Mouse (Mus musculus) adrenal gland, adult (tissue): ENCODE measurements around the gene Trpm7.
"Not testable (repeated sequence)": the region's sequence is repeated elsewhere in the genome, so short reads cannot be mapped to it uniquely, and the experiment has no call there.

Experiments used
- DNase-seq, 2 experiments: peaks; one replicate each; pipeline ENCODE4 v3.0.0; 2022 to 2023; ENCODE audit warnings: low spot score in 1 of 2; ENCODE audit not compliant: inconsistent age in 2 of 2

Gene Trpm7

DNA sequence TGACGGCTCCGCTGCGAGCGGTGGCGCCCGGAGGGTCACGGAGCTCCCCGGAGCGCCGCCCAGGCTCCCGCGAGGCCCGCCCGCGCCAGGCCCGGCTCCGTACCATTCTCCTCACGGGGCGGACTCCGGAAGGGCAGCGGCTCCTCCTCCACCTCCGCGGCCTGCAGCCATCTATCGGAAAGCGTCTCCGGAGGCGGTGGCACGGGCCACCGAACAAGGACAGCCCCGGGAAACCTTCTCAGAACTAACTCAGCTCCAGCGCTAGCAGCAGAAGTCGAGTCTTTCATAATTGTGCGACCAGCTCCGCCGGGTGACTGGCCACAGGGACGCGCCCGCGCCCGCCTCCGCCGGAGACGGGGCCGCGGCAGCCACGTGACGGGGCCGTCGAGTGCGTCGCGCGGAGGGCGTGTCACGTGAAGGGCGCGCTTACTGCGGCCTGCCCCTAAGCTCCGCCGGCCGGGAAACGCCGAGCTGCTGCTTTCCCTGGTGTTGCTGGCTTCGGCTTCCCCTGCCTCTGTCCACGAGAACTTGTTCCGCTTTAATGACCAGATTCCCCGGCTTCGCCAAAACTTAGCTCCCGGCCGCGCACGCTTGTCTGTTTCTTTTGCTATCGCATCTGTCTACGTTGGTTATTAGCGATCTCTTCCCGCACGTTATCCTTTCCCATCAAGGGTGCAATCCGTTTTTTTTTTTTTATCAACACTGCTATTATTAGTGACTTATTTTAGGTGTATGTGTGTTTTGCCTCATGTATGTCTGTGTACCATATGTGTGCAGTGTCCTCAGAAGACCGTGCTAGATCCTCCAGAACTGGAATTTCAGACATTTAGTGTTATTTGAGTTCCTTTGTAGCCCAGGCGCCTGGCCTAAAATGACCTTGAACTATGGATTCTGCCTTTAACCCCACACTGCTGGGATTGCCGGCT is at the start of gene Trpm7:
TSS of gene Trpm7 (minus strand) at position 360 of the 926 bp plus-strand sequence.
- peak; percentile 95 to 98 for DNase-seq

GRCm38 (mm10) chr2:126920358-126921060 is 44.5 kb upstream of the Trpm7 start:
- no peak for DNase-seq

GRCm38 (mm10) chr2:126916236-126916635 is 40.2 kb upstream of the Trpm7 start:
- no peak for DNase-seq

GRCm38 (mm10) chr2:126914096-126914495 is 38.1 kb upstream of the Trpm7 start:
- DNase-seq: no peak

DNA sequence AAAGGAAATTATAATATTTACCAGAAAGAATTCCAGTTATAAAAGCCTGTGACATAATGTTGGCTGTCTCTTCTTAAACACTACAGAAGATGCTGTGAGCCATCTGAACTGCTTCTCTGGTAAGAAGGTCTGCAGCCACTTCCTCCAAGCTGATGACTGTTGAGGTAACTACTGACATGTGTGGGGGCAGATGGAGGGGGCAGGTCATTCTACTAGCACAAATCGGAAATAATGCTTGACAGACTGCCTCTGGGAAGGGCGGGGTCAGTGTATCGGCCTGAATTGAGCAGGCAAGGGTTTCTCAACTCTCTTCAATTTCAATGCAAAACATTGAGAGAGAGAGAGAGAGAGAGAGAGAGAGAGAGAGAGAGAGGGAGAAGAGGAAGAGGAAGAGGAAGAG is 28.1 kb upstream of the Trpm7 start:
- DNase-seq: no peak

DNA sequence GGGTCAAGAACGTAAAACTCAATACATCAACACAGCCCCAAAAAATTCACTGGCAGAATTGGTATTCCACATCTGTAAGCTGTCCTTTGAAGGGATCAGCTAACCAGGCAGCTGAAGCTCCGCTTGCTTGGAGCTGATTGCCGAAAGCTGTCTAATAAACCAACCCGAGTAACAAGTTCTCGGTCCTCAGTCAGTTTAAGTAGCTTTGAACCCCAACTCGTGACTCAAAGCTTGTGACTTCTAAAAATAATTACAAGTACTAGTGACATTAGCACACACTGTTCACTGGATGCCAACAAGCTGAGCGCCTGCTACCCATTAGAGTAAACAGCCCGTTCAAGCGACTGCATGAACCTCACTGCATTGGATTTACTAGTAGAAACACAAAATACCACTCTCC is 21.5 kb upstream of the Trpm7 start:
- DNase-seq: no peak

DNA sequence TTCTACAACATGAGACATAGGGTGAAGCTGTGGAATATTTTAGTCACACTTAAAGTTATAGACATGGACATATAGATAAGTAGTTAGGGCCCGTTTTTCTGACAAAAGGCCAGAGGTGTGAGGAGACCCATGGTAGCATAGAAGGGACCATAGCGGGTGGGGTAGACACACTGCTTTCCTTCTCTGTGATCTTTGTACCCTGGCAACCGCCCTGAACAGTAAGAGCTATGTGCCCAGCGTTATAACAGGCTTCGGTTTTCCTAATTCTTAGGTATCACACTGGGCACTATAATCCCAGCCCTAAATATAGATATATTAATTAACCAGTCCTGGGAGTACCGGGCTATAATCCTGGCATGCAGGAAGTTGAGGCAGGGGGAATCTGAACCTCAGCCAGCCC is 20.9 kb upstream of the Trpm7 start:
- DNase-seq: no peak

GRCm38 (mm10) chr2:126894245-126894644 is 18.2 kb upstream of the Trpm7 start:
- no peak for DNase-seq

- no peak for DNase-seq
Observed at GRCm38 (mm10) chr2:126892316-126892715, 16.3 kb upstream of the Trpm7 start.

GRCm38 (mm10) chr2:126891743-126892142 is 15.7 kb upstream of the Trpm7 start:
- DNase-seq: no peak

DNA sequence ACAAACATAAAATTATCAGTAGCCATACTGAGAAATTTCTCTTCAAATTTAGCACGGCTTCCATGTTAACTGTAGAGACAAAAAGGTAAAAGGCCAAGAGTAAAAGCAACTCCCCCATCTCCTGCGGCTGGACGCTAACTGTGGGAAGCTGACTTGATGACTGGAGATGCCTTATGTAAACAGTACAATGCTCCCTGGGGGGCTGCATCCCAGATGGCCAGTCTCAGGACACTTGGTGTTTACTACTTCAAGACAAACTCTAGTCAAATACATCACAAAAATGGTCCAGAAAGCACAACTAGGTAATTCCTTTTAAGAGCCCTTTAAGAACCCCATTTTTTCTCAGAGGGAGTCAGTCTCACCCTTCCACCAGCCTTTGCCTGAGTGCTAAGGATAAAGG is 11.1 kb upstream of the Trpm7 start:
- DNase-seq: no peak

DNA sequence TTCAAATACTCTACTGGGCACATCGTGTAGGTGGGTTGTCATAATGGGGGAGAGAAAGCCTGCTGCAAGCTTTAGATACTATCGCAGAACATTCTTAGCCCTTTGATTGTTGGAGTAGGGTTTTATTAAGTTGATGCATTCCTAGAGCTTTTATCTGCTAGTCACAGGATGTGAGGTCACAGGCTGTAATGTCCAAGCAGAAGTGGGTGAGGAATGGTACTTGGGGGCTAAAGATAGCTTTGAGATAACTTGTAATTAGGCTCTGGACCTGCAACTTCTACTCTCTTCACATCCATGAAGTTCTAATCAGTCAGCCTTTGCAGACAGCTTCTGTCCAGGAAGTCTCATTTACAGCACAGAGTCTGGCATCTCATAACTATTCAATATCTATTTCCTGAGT is 9.8 kb upstream of the Trpm7 start:
- no peak for DNase-seq

DNA sequence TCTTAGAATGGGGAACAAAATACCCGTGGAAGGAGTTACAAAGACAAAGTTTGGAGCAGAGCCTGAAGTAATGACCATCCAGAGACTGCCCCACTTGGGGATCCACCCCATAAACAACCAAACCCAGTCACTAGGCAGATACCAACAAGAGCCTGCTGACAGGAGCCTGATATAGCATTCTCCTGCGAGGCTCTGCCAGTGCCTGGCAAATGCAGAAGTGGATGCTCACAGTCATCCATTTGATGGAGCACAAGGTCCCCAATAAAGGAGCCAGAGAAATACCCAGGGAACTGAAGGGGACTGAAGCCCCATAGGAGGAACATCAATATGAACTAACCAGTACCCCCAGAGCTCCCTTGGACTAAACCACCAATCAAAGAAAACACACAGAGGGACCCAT is 6.7 kb upstream of the Trpm7 start:
- DNase-seq: not testable (repeated sequence)

- DNase-seq: no peak
Observed at GRCm38 (mm10) chr2:126877991-126878390, 2.0 kb upstream of the Trpm7 start.

DNA sequence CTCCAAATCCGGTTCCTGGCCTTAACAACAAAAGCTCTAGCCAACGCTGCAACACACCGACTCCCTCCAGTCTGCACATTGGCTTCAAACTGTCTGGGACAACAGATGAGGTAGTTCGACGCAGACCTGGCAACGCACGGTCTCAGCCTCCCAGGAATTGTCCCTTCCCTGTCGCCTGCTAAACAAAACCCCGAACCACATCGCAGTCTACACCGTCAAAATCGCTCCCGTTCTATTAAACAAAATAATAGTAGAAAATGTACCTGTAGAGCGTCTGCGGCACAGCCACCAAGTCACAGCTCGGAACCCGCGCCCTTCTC is 554 bp downstream of the Trpm7 start:
- DNase-seq: peak in 1 of 2 experiments; percentile 53

GRCm38 (mm10) chr2:126874809-126875515 is 1.1 kb downstream of the Trpm7 start:
- peak; percentile 22 to 54 for DNase-seq

DNA sequence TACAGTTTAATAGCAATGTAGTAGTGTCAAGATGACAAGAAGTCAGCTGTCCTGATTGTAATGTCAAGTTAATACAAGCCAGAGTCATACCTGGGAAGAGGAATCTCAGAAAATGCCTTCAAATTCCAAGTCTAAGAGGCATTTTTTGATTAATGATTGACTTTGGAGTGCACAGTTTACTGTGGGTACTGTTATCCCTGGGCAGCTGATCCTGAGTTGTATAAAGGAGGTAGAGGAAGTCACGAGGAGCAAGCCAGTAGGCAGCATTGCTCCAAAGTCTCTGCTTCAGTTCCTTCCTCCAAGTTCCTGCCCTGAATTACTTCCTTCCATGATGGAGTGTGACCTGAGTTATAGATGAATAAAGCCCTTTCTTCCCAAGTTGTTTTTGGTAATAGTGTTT is 9.7 kb downstream of the Trpm7 start:
- no peak for DNase-seq

- peak; percentile 30 to 80 for DNase-seq
Observed at GRCm38 (mm10) chr2:126865501-126866199, 10.4 kb downstream of the Trpm7 start.

- DNase-seq: peak in 1 of 2 experiments; percentile 48
Observed at GRCm38 (mm10) chr2:126865026-126865425, 11.0 kb downstream of the Trpm7 start.

DNA sequence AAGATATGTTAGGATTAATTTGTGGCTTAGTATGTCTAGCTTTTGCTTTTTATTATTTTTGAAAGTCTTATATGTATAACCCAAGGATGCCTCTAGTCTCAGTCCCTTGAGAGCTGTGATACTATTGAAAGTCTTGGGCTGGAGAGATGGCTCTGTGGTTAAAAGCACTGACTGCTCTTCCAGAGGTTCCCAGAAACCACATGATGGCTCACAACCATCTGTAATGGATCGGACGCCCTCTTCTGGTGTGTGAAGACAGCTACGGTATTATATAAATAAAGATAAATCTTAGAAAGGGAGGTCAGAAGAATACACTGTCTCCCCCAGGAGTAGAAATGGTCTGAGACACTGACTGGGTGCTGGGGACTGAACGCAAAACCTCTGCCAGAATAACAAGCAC is 31.3 kb downstream of the Trpm7 start:
- DNase-seq: no peak

DNA sequence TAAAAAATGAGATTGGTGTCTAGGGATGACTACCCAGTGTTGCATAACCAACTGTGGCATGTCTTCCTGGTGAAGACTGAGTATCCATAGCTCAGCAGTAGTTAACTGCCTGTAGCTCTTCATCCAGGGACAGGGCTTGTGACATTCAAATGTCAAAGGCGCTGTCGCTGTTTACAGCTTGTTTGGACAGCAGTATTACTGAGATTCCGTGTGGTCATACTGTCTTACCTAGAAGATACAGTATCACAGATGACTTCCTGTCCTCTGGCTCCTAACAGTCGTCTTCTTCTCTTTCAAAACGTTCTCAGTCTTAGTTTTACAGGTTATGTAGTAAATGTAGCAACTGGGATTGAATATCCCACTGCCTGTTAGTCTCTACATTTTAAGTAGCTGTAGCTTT is 37.2 kb downstream of the Trpm7 start:
- no peak for DNase-seq
